11 mouse cellular contexts compared by ENCODE assay signal in genomic region chr4:138368498-138369260, GRCm38 (mm10). TPM values are rescaled to one million over a fixed set of nuclear protein-coding genes. Genes with fewer than 3 reads are reported as not detected.
DNase-seq lines count a peak whose midpoint lies in the region; ATAC-seq and TF ChIP-seq lines count a peak whose summit lies in the region.
"Had no signal": no experiment of that assay in that cellular context is flagged by ENCODE, and none has a peak within 500 bp of the region (broad histone marks: within the 10 kb centered on the region; RNA-seq: fewer than 3 reads in every experiment).

No protein-coding gene starts in this region.

- WGBS in midbrain, embryonic 10.5 days, result 90% methylated on average over 12 of the region's 12 CpGs
- WGBS in midbrain, embryonic 16.5 days, result 90% methylated on average over 12 of the region's 12 CpGs
- 82% methylated on average over 12 of the region's 12 CpGs for WGBS in limb, embryonic 10.5 days
- 50% methylated on average over 12 of the region's 12 CpGs for WGBS in small intestine, adult 2 months

- peak; percentile 26 to 31 for DNase-seq in heart, adult 18-20 months
- DNase-seq in heart, postnatal 25 days (ENCODE audit: low spot score), result no peak
- DNase-seq in midbrain, embryonic 10.5 days (ENCODE audit: low spot score), result no peak
- DNase-seq in limb, embryonic 10.5 days (ENCODE audit: low spot score), result no peak
- no peak for DNase-seq in ovary, adult 18-20 months (ENCODE audit: low spot score)
- DNase-seq in adipocyte (ENCODE audit: low spot score), result no peak

- TF ChIP-seq POLR2A in small intestine, adult 2 months (IDR thresholded peaks at IDR 0.05; ENCODE audit: low read depth, low read length), result no peak

- no peak for TF ChIP-seq CTCF in small intestine, adult 2 months (IDR thresholded peaks at IDR 0.05; ENCODE audit: extremely low read depth, insufficient read length, insufficient replicate concordance, low read depth, low read length)

- peak overlapping the region; percentile 53; the same call in 1 of the 2 replicates for H3K4me3 ChIP-seq in midbrain, embryonic 10.5 days
- no peak overlapping the region for H3K4me3 ChIP-seq in midbrain, embryonic 16.5 days (ENCODE audit: low read depth, low read length)
- no peak overlapping the region for H3K4me3 ChIP-seq in limb, embryonic 10.5 days
- H3K4me3 ChIP-seq in small intestine, adult 2 months (ENCODE audit: low read depth, low read length), result peak overlapping the region; percentile 81; the same call in 1 of the 2 replicates

- no peak overlapping the region for H3K9ac ChIP-seq in midbrain, embryonic 16.5 days (ENCODE audit: low read depth, low read length)

- no peak overlapping the region for H3K27ac ChIP-seq in midbrain, embryonic 10.5 days (replicated peaks)
- H3K27ac ChIP-seq in midbrain, embryonic 16.5 days (ENCODE audit: low read length), result no peak overlapping the region
- H3K27ac ChIP-seq in limb, embryonic 10.5 days, result 0 out of 2 replicates have a peak overlapping the region, but pooled peaks have one; percentile 19
- peak overlapping the region; percentile 89 for H3K27ac ChIP-seq in small intestine, adult 2 months (ENCODE audit: insufficient read depth, low read depth, low read length)

- peaks cover 36% of the 10 kb centered on the region for H3K27me3 ChIP-seq in midbrain, embryonic 10.5 days (ENCODE audit: low read depth, poor library complexity, severe bottlenecking)
- peaks cover 9% of the 10 kb centered on the region for H3K27me3 ChIP-seq in midbrain, embryonic 16.5 days (ENCODE audit: control insufficient read depth, insufficient read depth, low read depth, low read length)
- H3K27me3 ChIP-seq in limb, embryonic 10.5 days (ENCODE audit: low read depth, poor library complexity, severe bottlenecking), result peaks cover 29% of the 10 kb centered on the region
- H3K27me3 ChIP-seq in small intestine, adult 2 months (ENCODE audit: control insufficient read depth, insufficient read depth, low read length), result no peaks in the 10 kb centered on the region

- no peaks in the 10 kb centered on the region for H3K36me3 ChIP-seq in midbrain, embryonic 10.5 days
- no peaks in the 10 kb centered on the region for H3K36me3 ChIP-seq in midbrain, embryonic 16.5 days (ENCODE audit: control insufficient read depth, insufficient read depth, low read length)
- H3K36me3 ChIP-seq in limb, embryonic 10.5 days, result no peaks in the 10 kb centered on the region
- no peaks in the 10 kb centered on the region for H3K36me3 ChIP-seq in small intestine, adult 2 months (ENCODE audit: control insufficient read depth, insufficient read depth, low read length)

- no peak for ATAC-seq in midbrain, embryonic 16.5 days

- peaks cover 16% of the 10 kb centered on the region for H3K4me1 ChIP-seq in midbrain, embryonic 10.5 days
- H3K4me1 ChIP-seq in midbrain, embryonic 16.5 days (ENCODE audit: control insufficient read depth, insufficient read depth, low read length), result peaks cover 5% of the 10 kb centered on the region; the same call in 1 of the 2 replicates
- peaks cover 16% of the 10 kb centered on the region for H3K4me1 ChIP-seq in limb, embryonic 10.5 days
- H3K4me1 ChIP-seq in small intestine, adult 2 months (ENCODE audit: control insufficient read depth, insufficient read depth, insufficient read length, low read length), result peaks cover 12% of the 10 kb centered on the region; the same call in 1 of the 2 replicates

- H3K4me2 ChIP-seq in midbrain, embryonic 16.5 days (ENCODE audit: low read length), result no peak overlapping the region

- H3K9me3 ChIP-seq in midbrain, embryonic 10.5 days (replicated peaks), result no peaks in the 10 kb centered on the region
- no peaks in the 10 kb centered on the region for H3K9me3 ChIP-seq in midbrain, embryonic 16.5 days (replicated peaks; ENCODE audit: control insufficient read depth, low read length, poor library complexity, severe bottlenecking)
- H3K9me3 ChIP-seq in limb, embryonic 10.5 days (replicated peaks), result no peaks in the 10 kb centered on the region

- intact Hi-C loops in heart, postnatal 25 days (cut with DNase I), result no loop called here

RNA-seq across cellular contexts. Expression of gene Cda, which starts 0.9 kb away (rescaled TPM):
- total RNA-seq in heart, adult 18-20 months (2021), result 1 to 10 TPM; 1.6 to 2.3 TPM
- 1 to 10 TPM; 1.3 to 1.8 TPM for total RNA-seq in heart, postnatal 25 days (2021)
- 1.2 and 2.0 TPM in 2 replicates for polyA plus RNA-seq in midbrain, embryonic 10.5 days (2016; fragmentation: Nextera tagmentation; extraction: Ambion mirVana)
- 4.4 and 4.8 TPM in 2 replicates for polyA plus RNA-seq in midbrain, embryonic 16.5 days (2015; fragmentation: Nextera tagmentation; extraction: Ambion mirVana)
- polyA plus RNA-seq in limb, embryonic 10.5 days (2016; fragmentation: Nextera tagmentation; extraction: Ambion mirVana), result 4.1 and 4.9 TPM in 2 replicates
- polyA plus RNA-seq in small intestine, adult 2 months (2012; rRNA removed), result 218 and 419 TPM in 2 replicates
- total RNA-seq: granulocyte monocyte progenitor cell, adult 5-6 weeks had no signal

RNA-seq across cellular contexts. Expression of gene Fam43b, which starts 27.6 kb away (rescaled TPM):
- total RNA-seq in heart, adult 18-20 months (2021), result not detected
- total RNA-seq in heart, postnatal 25 days (2021), result under 1 TPM in 1 of 2 experiments, not detected in 1; 0.11 TPM
- polyA plus RNA-seq in midbrain, embryonic 10.5 days (2016; fragmentation: Nextera tagmentation; extraction: Ambion mirVana), result 0.06 TPM in 1 of 2 replicates, not detected in the other
- polyA plus RNA-seq in midbrain, embryonic 16.5 days (2015; fragmentation: Nextera tagmentation; extraction: Ambion mirVana), result 11.5 and 15.9 TPM in 2 replicates
- not detected in 2 replicates for polyA plus RNA-seq in limb, embryonic 10.5 days (2016; fragmentation: Nextera tagmentation; extraction: Ambion mirVana)
- 0.08 TPM in 1 of 2 replicates, not detected in the other for polyA plus RNA-seq in small intestine, adult 2 months (2012; rRNA removed)
- total RNA-seq: granulocyte monocyte progenitor cell, adult 5-6 weeks had no signal
- polyA plus RNA-seq: C2C12; forebrain, embryonic 11.5 days had no signal

RNA-seq across cellular contexts. Expression of gene Pink1, which starts 42.6 kb away (rescaled TPM):
- total RNA-seq in heart, adult 18-20 months (2021), result 100 to 1,000 TPM; 720 to 812 TPM
- 100 to 1,000 TPM; 560 to 591 TPM for total RNA-seq in heart, postnatal 25 days (2021)
- 30.5 and 41.3 TPM in 2 replicates for polyA plus RNA-seq in midbrain, embryonic 10.5 days (2016; fragmentation: Nextera tagmentation; extraction: Ambion mirVana)
- 95.4 and 103 TPM in 2 replicates for polyA plus RNA-seq in midbrain, embryonic 16.5 days (2015; fragmentation: Nextera tagmentation; extraction: Ambion mirVana)
- 23.9 and 32.8 TPM in 2 replicates for polyA plus RNA-seq in limb, embryonic 10.5 days (2016; fragmentation: Nextera tagmentation; extraction: Ambion mirVana)
- polyA plus RNA-seq in small intestine, adult 2 months (2012; rRNA removed), result 54.9 and 134 TPM in 2 replicates

Comparison
In these comparisons a context has a peak if more than half of its experiments do, and no peak if none do; other contexts are left out.
1. DNase-seq: peak in heart, adult 18-20 months (2 of 2); none in heart, postnatal 25 days (single experiment), midbrain, embryonic 10.5 days (single experiment), limb, embryonic 10.5 days (single experiment), ovary, adult 18-20 months (single experiment) and adipocyte (single experiment).
2. H3K4me3 ChIP-seq: peak in midbrain, embryonic 10.5 days (single experiment) and small intestine, adult 2 months (single experiment); none in midbrain, embryonic 16.5 days (single experiment) and limb, embryonic 10.5 days (single experiment).
3. RNA of gene Fam43b, which starts 27.6 kb away (polyA plus RNA-seq): 11.5 to 15.9 TPM in midbrain, embryonic 16.5 days; 0.06 TPM in midbrain, embryonic 10.5 days, not detected in limb, embryonic 10.5 days and 0.08 TPM in small intestine, adult 2 months; every median in the first group is over 10 times any median in the second.
4. H3K27ac ChIP-seq: peak in limb, embryonic 10.5 days (single experiment) and small intestine, adult 2 months (single experiment); none in midbrain, embryonic 10.5 days (single experiment) and midbrain, embryonic 16.5 days (single experiment).
5. RNA of gene Cda, which starts 0.9 kb away (polyA plus RNA-seq): 218 to 419 TPM in small intestine, adult 2 months; 4.4 to 4.8 TPM in midbrain, embryonic 16.5 days, 4.1 to 4.9 TPM in limb, embryonic 10.5 days and 1.2 to 2.0 TPM in midbrain, embryonic 10.5 days; every median in the first group is over 10 times any median in the second.